Mouse (Mus musculus) right cerebral cortex, postnatal 4 days (tissue): ENCODE measurements at regions not wholly inside any gene's neighbourhood (a gene's known extent, or its start where the extent isn't known, plus 50 kb on each side); places are given as distances from the start of the nearest gene placed in this dataset.

ENCODE experiments used
- DNase-seq: peaks from one replicate; pipeline ENCODE4 v3.0.0-alpha.2; 2022

GRCm38 (mm10) chr8:64412488-64413188 lies 206.6 kb upstream of the Tll1 start:
- no peak for DNase-seq

- DNase-seq = no peak
Observed at GRCm38 (mm10) chr8:64406775-64407490, 200.9 kb upstream of the Tll1 start.

- no peak for DNase-seq
Observed at GRCm38 (mm10) chr8:64399554-64399953, 193.5 kb upstream of the Tll1 start.

GRCm38 (mm10) chr8:64397876-64398275 lies 191.8 kb upstream of the Tll1 start:
- DNase-seq = no peak

GRCm38 (mm10) chr8:64395816-64396215 lies 189.7 kb upstream of the Tll1 start:
- DNase-seq = no peak

GRCm38 (mm10) chr8:64389488-64389887 lies 183.4 kb upstream of the Tll1 start:
- DNase-seq = no peak

GRCm38 (mm10) chr8:64388299-64388698 lies 182.2 kb upstream of the Tll1 start:
- DNase-seq = no peak

- no peak for DNase-seq
Observed at GRCm38 (mm10) chr8:64379732-64380349, 173.8 kb upstream of the Tll1 start.

- no peak for DNase-seq
Observed at GRCm38 (mm10) chr8:64377830-64378229, 171.8 kb upstream of the Tll1 start.

- DNase-seq = no peak
Observed at GRCm38 (mm10) chr8:64375509-64375908, 169.4 kb upstream of the Tll1 start.

- DNase-seq = no peak
Observed at GRCm38 (mm10) chr8:64374980-64375379, 168.9 kb upstream of the Tll1 start.

- no peak for DNase-seq
Observed at GRCm38 (mm10) chr8:64369973-64370372, 163.9 kb upstream of the Tll1 start.

- DNase-seq = no peak
Observed at GRCm38 (mm10) chr8:64367906-64368305, 161.8 kb upstream of the Tll1 start.

- DNase-seq = no peak
Observed at GRCm38 (mm10) chr8:64366974-64367266, 160.8 kb upstream of the Tll1 start.

GRCm38 (mm10) chr8:64366226-64366973 lies 160.3 kb upstream of the Tll1 start:
- no peak for DNase-seq

GRCm38 (mm10) chr8:64357092-64357491 lies 151.0 kb upstream of the Tll1 start:
- DNase-seq = no peak

- DNase-seq = no peak
Observed at GRCm38 (mm10) chr8:64348082-64348646, 142.1 kb upstream of the Tll1 start.

- DNase-seq = no peak
Observed at GRCm38 (mm10) chr8:64347490-64347889, 141.4 kb upstream of the Tll1 start.

GRCm38 (mm10) chr8:64346428-64346827 lies 140.4 kb upstream of the Tll1 start:
- DNase-seq = peak; percentile 28

- no peak for DNase-seq
Observed at GRCm38 (mm10) chr8:64344933-64345332, 138.9 kb upstream of the Tll1 start.

- no peak for DNase-seq
Observed at GRCm38 (mm10) chr8:64343600-64343999, 137.5 kb upstream of the Tll1 start.

GRCm38 (mm10) chr8:64342397-64342796 lies 136.3 kb upstream of the Tll1 start:
- no peak for DNase-seq

- no peak for DNase-seq
Observed at GRCm38 (mm10) chr8:64337356-64337755, 131.3 kb upstream of the Tll1 start.
